Mouse (Mus musculus): ENCODE data around the gene Paf1. TPM values are rescaled to one million over a fixed set of nuclear protein-coding genes. Genes with fewer than 3 reads are reported as not detected.

Paf1 gene
- total RNA-seq, 2 experiments from 2014 or later = 38.8 to 48.0 TPM

- DNase-seq = no peak
- intact Hi-C loops (cut with DNase I) = no loop called here
Observed at GRCm38 (mm10) chr7:28419416-28419815, 26.7 kb downstream of the Paf1 start.

GRCm38 (mm10) chr7:28423018-28423417 is 30.3 kb downstream of the Paf1 start:
- DNase-seq = no peak
- intact Hi-C loops (cut with DNase I) = no loop called here

- DNase-seq = no peak
- intact Hi-C loops (cut with DNase I) = no loop called here
Observed at GRCm38 (mm10) chr7:28427738-28428137, 35.0 kb downstream of the Paf1 start.

GRCm38 (mm10) chr7:28430512-28430911 is 37.8 kb downstream of the Paf1 start:
- intact Hi-C loops (cut with DNase I) = no loop called here
- DNase-seq = no peak

DNA sequence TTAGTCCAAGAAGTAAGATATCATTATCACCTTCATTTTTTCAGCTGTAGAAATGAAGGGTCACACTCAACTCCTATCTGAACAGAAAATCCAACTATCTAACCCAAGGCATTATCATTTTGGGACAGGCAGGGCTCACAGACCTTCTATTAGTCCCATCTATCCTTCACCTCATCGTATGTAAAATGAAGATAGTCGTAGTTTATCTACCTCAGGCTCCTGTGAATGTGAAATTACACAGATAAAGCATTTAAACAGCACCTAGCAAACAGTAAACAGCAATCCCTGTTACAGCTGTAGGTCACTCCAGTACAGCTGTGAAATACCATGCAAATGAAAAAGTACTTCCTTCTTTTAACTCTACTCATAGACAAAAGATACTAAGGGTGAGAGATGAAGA is 39.5 kb downstream of the Paf1 start:
- intact Hi-C loops (cut with DNase I) = no loop called here
- no peak for DNase-seq

GRCm38 (mm10) chr7:28435660-28436259 is 43.0 kb downstream of the Paf1 start:
- intact Hi-C loops (cut with DNase I) = loop anchor here (2.0 kb wide), 2 partner anchors 43 to 165 kb away; partner anchors contain the start of genes Med29 and Paf1
- DNase-seq = no peak

GRCm38 (mm10) chr7:28436271-28436904 is 43.6 kb downstream of the Paf1 start:
- intact Hi-C loops (cut with DNase I) = loop anchor here (2.0 kb wide), 1 partner anchor 164 kb away; no protein-coding TSS in a partner anchor
- peak; percentile 99 to 100 for DNase-seq

DNA sequence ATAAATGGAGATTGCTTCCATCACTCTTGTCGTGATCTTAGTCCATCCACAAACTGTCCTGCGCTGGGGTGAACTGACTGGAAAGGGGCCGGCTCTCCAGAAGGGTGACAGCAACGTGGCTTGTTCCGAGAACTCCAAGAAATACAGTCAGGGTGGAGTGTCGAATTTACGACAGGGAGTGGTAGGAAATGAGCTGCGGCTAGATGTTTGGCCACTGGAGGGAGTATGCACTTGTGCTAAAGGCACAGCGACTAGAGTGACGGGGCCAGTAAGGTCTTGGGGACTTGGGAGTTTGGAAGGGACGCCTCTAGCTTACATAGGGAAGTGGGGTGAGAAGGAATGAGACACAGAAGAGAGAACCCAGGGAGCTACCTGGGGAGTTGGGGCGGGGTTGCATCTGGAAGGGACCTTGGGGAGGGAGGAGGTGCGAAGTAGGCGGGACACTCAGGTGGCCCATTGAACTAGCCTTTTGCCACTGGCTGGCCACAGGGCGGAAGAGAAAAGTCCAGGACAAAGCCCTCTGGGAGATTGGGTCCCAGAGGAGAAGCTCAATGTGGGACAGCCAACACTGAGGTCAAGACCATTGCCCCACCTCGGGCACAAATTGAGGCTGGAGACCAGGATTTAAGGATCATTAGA is 44.3 kb downstream of the Paf1 start, which contains the start of gene Gmfg:
Gmfg (plus strand) TSS at position 516 of the 639 bp plus-strand sequence.
- intact Hi-C loops (cut with DNase I) = loop anchor here (2.0 kb wide), 1 partner anchor 164 kb away; no protein-coding TSS in a partner anchor
- DNase-seq = peak in 1 of 2 experiments; percentile 75

- intact Hi-C loops (cut with DNase I) = loop anchor here (2.0 kb wide), 1 partner anchor 163 kb away; no protein-coding TSS in a partner anchor
- no peak for DNase-seq
Observed at GRCm38 (mm10) chr7:28437964-28438363, 45.2 kb downstream of the Paf1 start.

DNA sequence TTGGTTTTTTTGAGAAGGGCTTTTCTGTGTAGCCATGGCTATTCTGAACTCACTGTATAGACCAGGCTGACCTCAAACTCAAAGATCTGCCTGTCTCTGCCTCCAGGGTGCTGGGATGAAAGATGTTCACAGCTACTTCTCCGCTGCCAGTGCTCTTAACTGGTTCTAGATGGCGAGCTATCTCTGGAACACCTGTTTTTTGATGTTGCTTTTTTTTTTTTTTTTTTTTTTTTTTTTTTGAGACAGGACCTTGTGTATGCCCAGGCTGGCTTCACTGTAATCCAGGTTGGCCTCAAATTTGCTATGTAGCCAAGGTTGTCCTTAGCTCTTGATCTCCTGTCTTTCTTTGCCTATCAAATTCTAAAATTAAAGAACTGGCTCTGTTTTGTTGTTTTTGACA is 46.0 kb downstream of the Paf1 start:
- no peak for DNase-seq
- intact Hi-C loops (cut with DNase I) = no loop called here

GRCm38 (mm10) chr7:28440739-28441138 is 48.0 kb downstream of the Paf1 start:
- intact Hi-C loops (cut with DNase I) = no loop called here
- peak; percentile 34 to 38 for DNase-seq

DNA sequence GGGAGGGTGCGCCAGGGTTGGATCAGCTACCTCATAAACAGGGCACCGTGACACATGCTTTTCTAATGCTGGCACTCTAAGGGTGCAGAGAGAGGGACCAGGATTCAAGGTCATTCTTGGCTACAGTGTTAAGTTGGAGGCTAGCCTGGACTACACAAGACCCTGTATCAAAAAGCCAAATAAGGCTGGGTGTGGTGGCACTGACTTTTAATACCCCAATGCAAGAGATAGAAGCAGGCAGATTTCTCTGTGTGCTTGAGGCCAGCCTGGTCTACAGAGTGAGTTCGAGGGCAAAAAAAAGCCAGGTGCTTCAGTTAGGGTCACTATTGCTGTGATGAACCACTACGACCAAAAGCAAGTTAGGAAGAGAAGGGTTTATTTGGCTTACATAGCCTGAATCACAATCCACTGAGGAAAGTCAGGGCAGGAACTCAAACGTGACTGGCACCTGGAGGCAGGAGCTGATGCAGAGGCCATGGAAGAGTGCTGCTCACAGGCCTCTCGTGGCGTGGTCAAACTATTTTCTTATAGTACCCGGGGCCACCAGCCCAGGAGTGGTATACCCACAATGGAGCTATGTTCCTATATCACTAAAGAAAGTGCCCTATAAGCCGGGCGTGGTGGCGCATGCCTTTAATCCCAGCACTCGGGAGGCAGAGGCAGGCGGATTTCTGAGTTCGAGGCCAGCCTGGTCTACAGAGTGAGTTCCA is 49.2 kb downstream of the Paf1 start:
- intact Hi-C loops (cut with DNase I) = no loop called here
- no peak for DNase-seq

DNA sequence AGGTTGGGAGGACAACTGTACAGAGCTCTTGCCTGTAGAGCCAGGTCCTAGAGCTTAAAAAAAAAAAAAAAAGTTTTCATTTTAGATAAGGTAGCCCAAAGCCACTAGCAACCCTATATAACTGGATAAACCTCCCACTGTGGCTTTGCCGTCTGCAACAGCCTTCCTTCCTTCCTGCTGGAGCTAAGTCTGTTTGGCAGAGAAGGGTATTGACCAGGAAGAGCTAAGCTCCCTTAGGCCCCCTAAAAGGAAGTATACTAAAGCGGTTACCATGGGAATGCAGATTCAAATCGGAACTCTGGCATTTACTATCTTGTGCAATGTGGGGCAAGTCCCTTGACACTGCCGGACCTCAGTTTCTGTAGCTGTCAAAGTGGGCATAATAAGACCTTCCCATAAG is 49.9 kb downstream of the Paf1 start:
- DNase-seq = no peak

DNA sequence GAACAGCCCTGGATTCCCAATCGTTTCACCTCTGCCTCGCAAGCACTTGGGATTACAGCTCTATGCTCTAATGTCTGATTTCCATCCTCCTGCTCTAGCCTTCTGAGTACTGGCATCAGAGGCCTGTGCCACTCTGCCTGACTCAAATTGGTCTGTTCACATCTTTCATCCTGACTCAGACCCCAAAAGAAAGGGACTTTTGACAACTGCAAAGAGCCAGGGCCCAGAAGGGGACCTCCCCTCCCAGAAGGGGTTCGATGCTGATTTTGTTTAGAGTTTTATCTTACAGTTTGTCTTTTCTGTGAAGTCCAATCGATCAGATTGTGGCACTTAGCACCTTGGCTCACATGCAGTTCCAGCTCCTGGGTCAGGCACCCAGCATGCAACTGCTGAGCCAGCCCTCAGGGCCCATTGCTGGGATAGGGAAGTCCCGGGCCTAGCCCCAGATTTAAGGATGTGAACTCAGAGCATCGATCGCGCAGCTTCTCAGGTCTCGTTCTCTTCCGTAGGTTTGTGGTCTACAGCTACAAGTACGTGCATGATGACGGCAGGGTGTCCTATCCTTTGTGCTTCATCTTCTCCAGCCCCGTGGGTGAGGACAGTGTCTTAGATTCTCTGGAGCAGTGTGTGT is 51.7 kb downstream of the Paf1 start:
- DNase-seq = no peak
- intact Hi-C loops (cut with DNase I) = no loop called here

More for the DNA sequence above, 49.9 kb downstream of the Paf1 start:
- intact Hi-C loops (cut with DNase I) = no loop called here

DNA sequence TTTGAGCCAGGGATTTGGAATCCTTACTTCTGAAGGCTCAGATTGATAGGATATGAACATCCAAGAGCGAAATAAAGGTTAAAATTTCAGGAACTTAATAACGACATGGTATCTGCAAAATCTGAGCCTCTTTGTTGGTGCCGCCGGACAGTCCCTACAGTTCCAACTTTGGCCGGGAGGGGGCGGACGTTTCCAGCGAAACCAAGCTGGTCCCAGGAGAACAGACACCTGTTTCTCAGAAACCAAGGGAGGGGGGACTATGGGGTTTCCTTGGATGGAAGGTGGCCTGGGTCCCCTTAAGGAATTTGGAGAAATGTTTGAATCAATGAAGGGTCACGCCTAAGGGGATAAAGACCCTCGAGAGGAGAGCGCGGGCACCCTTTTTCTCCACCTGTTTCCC is 53.7 kb downstream of the Paf1 start:
- intact Hi-C loops (cut with DNase I) = loop anchor here (1.0 to 5.0 kb wide), 3 partner anchors 82 to 281 kb away; no protein-coding TSS in a partner anchor

GRCm38 (mm10) chr7:28447101-28447830 is 54.5 kb downstream of the Paf1 start:
- intact Hi-C loops (cut with DNase I) = loop anchor here (5.0 kb wide), 1 partner anchor 280 kb away; no protein-coding TSS in a partner anchor
- DNase-seq = no peak

More for the DNA sequence above, 53.7 kb downstream of the Paf1 start:
- DNase-seq = peak; percentile 82 to 93

- intact Hi-C loops (cut with DNase I) = loop anchor here (5.0 kb wide), 1 partner anchor 279 kb away; no protein-coding TSS in a partner anchor
- no peak for DNase-seq
Observed at GRCm38 (mm10) chr7:28447865-28448820, 55.4 kb downstream of the Paf1 start.

Data from heart, postnatal 36 days (tissue).